Mouse (Mus musculus) E14TG2a.4 (cell line): ENCODE results near the gene Erv3.

Source experiments
- CTCF ChIP-seq: conservative IDR thresholded peaks from 2 replicates; pipeline ENCODE4 v1.5.1; 2014; ENCODE audit warnings: low read length
- NANOG ChIP-seq: IDR thresholded peaks from 2 replicates; pipeline ENCODE4 v1.6.1; 2014; ENCODE audit warnings: borderline replicate concordance, low read length, mixed read lengths
- POU5F1 ChIP-seq: IDR thresholded peaks from 2 replicates; pipeline ENCODE4 v1.6.1; 2014; ENCODE audit warnings: low read length, borderline replicate concordance

DNA sequence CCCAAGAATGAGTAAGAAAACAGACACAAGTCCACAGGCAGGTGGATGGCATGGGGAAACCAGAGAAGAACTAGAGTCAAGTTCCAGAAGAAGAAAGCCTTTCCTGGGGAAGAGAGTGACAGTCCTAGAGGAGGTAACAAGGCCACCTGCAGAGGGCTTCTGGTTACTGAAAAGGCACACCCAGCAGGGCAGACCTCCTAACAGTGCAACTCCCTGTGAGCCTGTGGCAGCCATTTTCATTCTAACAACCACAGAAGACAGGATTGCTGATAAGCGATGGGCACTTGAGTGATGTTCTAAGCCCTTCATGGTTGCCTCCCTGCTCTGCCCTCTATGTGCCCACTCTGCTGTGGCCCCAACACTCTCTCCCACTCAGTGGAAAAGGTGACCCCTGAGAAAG lies 54.2 kb downstream of the Erv3 start:
- TF ChIP-seq CTCF, result no peak
- no peak for TF ChIP-seq NANOG
- no peak for TF ChIP-seq POU5F1
